Mouse (Mus musculus) ovary, postnatal 36 days (tissue): ENCODE measurements around the gene Cabp2.

Experiments
- DNase-seq: peaks from one replicate; pipeline ENCODE4 v3.0.0; 2022; ENCODE audit warnings: low spot score, mixed read lengths

Gene Cabp2

DNA sequence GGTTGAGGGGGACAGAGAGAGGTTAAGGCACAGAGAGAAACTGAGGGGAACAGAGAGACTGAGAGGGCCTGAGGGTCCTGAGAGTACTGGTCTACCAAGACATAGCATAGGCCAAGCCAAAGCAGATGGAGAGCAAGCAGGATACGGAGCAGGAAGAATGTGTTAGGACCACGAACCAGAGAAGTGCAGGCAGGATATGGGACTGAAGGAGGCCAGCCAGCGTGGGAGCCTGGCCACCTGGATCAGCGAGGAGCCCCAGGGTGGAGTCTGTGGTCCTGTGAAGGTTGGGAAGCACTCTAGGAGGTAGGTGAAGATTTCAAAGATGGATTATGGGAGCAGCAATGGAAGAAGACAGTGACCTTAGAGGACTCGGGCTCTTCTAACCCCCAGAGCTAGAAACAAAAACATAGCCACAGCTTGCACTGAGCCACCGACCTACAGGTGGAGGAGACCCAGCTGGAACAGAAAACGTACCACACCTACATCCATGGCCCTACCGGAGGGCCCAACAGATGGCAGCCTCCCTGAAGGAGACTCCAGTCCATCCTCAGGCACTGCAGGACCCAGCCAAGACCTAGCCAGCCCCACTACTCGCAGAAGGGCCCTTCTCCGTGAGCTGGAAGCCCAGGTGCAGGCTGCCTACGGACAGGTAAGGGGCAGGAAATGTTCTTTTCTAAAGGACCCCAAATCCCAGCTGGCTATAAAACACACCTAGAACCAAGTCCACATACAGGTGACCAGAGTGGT, 1.0 kb downstream of the Cabp2 start:
- DNase-seq = no peak

- DNase-seq = no peak
These were observed 1.9 kb downstream of the Cabp2 start for GRCm38 (mm10) chr19:4083316-4083715.

DNA sequence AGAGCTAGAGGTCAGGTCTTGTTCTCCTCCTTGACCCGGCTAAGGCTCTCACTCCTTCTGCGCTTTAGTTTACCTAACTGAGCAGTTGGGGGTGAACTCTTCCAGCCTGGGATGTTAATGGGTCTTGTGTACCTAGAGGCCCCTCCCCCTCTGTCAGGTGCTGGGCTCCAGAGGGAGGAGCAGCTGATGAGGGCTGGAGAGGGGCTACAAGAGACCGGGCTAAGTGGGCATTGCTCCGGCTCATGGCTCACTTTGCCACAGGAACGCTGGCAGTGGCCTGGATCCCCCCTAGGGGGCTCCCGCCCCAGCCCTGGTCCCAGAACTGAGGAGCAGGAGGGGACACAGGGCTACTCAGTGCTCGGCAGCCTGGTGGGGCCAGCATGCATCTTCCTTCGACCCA, 2.4 kb downstream of the Cabp2 start:
- no peak for DNase-seq

- no peak for DNase-seq
These were observed 3.6 kb downstream of the Cabp2 start for GRCm38 (mm10) chr19:4084984-4085383.

GRCm38 (mm10) chr19:4086156-4086555, 4.8 kb downstream of the Cabp2 start:
- no peak for DNase-seq

DNA sequence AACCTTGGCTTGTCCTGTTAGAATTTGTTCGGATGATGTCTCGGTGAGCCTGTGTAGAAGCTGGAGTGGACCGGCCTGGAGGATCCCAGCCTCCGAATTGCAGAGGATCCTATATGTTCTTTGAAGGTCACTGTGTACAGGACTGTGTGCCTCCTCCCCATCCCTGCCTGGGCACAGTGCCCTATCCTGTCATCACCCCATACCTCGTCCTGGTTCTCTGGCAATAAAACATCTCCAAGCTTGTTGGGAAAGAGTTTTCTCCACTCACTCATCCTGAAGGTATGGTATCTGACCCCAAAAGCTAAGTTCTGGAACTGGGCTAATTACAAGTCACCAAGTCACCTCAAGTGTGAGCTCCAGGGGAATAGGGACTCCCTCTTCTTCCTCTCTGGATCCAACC, 5.7 kb downstream of the Cabp2 start:
- no peak for DNase-seq

GRCm38 (mm10) chr19:4088146-4088545, 6.8 kb downstream of the Cabp2 start:
- no peak for DNase-seq

- DNase-seq = no peak
These were observed 7.8 kb downstream of the Cabp2 start for GRCm38 (mm10) chr19:4089128-4089527.

- DNase-seq = no peak
These were observed 9.1 kb downstream of the Cabp2 start for GRCm38 (mm10) chr19:4090446-4090845.

DNA sequence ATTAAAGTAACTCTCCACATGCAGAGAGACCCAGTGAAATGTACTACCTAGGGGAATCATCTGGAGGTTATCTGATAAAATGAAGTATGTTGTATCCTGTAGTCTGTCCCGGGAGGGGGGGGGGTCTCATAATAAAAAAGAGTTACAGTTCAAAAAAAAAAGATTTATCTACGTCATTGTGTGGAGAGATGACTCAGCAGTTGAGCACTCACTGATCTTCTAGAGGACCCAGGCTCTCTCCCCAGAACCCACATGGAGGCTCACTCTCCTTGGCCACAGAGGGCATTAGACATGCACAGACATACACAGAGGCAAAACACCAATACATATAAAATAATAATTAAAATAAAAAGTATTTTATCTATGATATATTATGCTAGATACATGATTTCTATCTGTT, 10.0 kb downstream of the Cabp2 start:
- DNase-seq = no peak

- no peak for DNase-seq
These were observed 11.4 kb downstream of the Cabp2 start for GRCm38 (mm10) chr19:4092750-4093149.

GRCm38 (mm10) chr19:4093772-4094171, 12.4 kb downstream of the Cabp2 start:
- DNase-seq = no peak

DNA sequence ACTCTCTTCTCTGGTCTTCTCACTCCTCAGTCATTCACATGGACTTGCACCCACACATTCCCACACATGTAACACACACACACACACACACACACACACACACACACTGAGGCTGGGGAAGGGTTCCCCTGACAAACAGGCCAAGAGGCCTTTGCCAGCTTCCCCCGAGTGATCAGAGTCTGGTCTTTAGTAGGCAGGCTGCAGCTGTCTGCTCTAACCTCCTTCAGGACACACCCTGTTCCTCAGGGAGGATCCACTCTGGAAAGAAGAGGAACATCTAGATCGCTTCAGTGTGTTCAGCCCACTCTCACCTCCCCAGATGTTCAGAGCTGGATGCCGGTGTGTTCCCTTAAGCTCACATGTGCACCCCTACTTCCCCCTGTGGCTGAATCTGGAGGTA, 13.0 kb downstream of the Cabp2 start:
- DNase-seq = no peak

DNA sequence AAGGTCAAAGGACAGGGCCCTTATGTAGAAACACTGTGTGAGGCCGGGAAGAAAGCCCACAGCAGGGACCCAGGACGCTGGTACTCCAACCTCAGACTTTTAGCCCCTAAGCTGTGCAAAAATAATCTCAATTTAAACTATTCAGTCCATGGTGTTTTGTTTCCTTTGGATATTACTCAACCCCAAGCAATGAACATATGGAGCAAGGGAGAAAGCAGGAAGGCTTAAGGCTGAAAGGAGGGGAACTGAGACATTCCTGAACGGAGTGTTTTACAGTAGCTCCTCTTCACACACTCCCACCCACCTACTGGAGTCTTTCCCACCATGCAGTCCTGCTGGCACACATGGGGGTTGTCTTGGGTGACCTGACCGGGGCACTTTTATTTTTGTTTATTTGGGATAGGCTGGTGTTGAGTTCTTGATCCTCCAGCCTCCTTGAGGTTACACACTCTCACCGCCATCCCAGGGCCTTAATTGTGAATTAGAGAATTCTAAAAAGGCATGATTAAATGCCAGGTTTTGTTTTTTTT, 13.5 kb downstream of the Cabp2 start:
- no peak for DNase-seq

- DNase-seq = no peak
These were observed 14.4 kb downstream of the Cabp2 start for GRCm38 (mm10) chr19:4095802-4096201.

- DNase-seq = peak; percentile 100
These were observed 15.5 kb downstream of the Cabp2 start, which contains the start of gene Cdk2ap2 for GRCm38 (mm10) chr19:4096642-4097440. Gene Cdk2ap2 (plus strand): TSS chr19:4097182.

DNA sequence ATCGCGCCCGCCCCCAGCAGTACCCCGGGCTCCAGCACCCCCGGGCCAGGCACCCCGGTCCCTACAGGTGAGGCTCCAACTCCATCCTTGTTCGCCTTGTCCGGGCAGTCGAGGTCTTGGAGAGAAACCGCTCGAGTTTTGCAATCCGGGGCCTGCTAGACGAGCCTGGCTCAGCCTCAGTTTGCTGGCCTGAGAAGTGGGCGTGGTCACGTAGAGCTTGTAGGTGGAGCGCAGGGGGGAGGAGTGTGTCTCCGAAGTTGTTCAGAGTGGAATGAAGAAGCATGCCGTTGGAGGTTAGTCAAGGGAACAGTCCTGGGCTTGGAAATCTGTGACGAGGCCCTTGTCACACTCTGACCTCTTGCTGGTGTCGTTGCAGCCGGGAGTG, 16.1 kb downstream of the Cabp2 start:
- DNase-seq = no peak

GRCm38 (mm10) chr19:4098426-4098825, 17.0 kb downstream of the Cabp2 start:
- no peak for DNase-seq

DNA sequence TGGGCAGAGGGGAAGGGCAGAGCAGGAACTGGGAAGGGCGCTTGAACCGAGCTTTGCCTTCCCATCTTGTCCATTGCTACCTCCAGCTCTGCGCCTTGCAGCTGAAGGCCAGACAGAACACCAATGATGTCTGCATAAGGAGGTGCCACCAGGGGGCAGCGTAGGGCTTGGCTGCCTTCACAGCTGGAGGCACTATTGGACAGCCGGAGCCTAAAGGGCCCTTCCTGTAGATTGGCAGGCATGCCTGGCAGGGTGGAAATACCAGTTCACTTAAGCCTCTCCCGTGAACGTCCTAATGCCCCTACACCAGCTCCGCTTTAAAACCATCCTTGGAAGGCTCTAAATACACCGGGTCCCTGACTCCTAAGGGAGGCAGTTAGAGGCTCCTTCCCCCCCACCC, 17.7 kb downstream of the Cabp2 start:
- DNase-seq = peak; percentile 90

GRCm38 (mm10) chr19:4099837-4100717, 18.7 kb downstream of the Cabp2 start, which contains the start of gene Pitpnm1:
Gene Pitpnm1 (plus strand): TSS chr19:4099998.
- DNase-seq = peak; percentile 82

DNA sequence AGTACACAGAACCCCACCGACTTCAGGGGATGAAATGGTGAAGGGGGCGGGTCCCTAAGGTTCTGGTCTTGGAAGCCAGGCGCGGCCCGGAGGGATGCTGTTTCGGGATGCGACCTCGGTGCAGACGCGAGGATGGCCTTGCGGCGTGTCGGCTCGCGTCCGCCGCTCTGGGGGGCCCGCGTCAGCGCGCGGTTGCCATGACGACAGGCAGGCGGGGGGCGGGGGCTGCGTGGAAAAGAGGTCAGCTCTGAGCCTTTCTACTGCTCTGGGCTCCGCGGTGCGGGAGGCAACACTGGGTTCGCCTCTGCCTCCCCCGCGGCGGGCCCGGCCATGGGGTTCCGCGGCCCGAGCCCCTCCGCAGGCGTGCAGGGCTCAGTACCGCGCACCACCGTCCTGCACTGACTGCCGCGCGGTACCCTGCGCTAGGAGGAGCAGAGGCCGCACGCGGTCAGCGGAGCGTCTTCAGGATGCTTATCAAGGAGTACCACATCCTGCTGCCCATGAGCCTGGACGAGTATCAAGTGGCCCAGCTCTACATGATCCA, 19.4 kb downstream of the Cabp2 start:
- peak; percentile 67 for DNase-seq

DNA sequence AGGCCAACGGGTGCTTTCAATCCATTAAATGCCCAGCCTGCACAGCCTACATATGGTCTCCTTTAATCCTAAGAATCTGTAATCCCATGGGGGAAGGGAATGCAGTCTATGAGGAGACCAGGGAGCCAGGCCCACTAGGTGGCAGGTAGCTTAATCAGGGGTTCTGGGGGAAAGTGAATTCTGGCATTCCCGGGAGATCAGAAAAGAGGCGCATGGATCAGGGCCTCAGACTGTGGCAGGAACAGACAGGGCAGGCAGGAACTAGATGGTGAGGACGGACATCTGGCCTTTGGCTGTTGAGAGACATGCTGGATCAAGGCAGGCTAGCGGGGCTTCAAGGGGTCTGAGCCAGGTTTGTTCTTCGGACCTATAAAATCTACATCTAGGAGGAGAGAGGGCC, 20.1 kb downstream of the Cabp2 start:
- no peak for DNase-seq
